In the genomic region with DNA sequence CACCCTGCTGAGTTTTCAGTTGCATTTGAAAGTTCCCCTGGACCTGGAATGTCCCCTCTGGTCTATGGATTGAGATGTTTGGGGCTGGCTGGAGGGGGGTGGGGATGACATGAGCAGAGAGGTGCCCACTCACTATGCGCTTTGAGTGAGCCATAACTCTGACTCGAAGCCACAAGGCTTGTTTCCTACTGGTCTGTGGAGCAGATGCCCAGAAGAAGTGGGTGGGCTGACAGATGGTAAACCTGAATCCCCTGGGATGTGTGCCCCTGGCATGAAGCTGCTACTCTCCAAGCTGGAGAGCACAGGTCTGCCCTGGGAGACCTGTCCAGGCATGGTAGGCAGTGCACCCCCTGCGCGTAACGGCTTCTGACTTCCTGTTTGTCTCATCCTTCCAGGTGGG, we compare ENCODE assay signal across 28 mouse cellular contexts.
DNase-seq lines count a peak whose midpoint lies in the region; TF ChIP-seq lines count a peak whose summit lies in the region.
"Had no signal": no experiment of that assay in that cellular context is flagged by ENCODE, and none has a peak within 500 bp of the region (broad histone marks: within the 10 kb centered on the region; RNA-seq: fewer than 3 reads in every experiment).

No protein-coding gene starts in this region.

- WGBS in lung, adult 2 months, result 92% methylated on average over 5 of the region's 5 CpGs

- H3K4me1 ChIP-seq in lung, adult 2 months (ENCODE audit: control insufficient read depth, insufficient read depth, low read length), result no peaks in the 10 kb centered on the region
- H3K4me1 ChIP-seq: embryonic facial prominence, embryonic 15.5 days; limb, embryonic 15.5 days; liver, embryonic 13.5 days had no signal

- no peak for TF ChIP-seq CTCF in lung, adult 2 months (IDR thresholded peaks at IDR 0.05; ENCODE audit: insufficient read depth, low read length)

- no peak overlapping the region for H3K4me3 ChIP-seq in lung, adult 2 months (replicated peaks; ENCODE audit: extremely low read depth, low read depth, low read length)
- H3K4me3 ChIP-seq: embryonic facial prominence, embryonic 10.5 days; embryonic facial prominence, embryonic 15.5 days; forebrain, embryonic 12.5 days; limb, embryonic 10.5 days; limb, embryonic 15.5 days; liver, embryonic 13.5 days; midbrain, embryonic 12.5 days; myocyte; neural tube, embryonic 12.5 days had no signal

- TF ChIP-seq POLR2A in lung, adult 2 months (IDR thresholded peaks at IDR 0.05; ENCODE audit: borderline replicate concordance, extremely low read depth, low read depth, low read length), result no peak

- DNase-seq in frontal cortex, adult 2 months (ENCODE audit: extremely low spot score in 1 of 2, low spot score in 1 of 2), result peak; percentile 25 to 68
- DNase-seq in frontal cortex, postnatal 25 days (ENCODE audit: low spot score in 2 of 2), result no peak
- peak; percentile 38 for DNase-seq in layer of hippocampus, adult 9-11 months
- no peak for DNase-seq in layer of hippocampus, postnatal 25 days (ENCODE audit: extremely low spot score in 1 of 2, low spot score in 1 of 2)
- peak; percentile 53 to 64 for DNase-seq in right cerebral cortex, adult 2 months (ENCODE audit: low spot score in 2 of 2)
- no peak for DNase-seq in right cerebral cortex, postnatal 10 days (ENCODE audit: low spot score in 2 of 2)
- no peak for DNase-seq in lung, postnatal 4 days
- no peak for DNase-seq in lung, adult 2 months
- DNase-seq: adrenal gland, postnatal 10 days; cerebellum, adult 11-12 months; forebrain, postnatal 0 days; gastrocnemius, postnatal 14 days; heart, postnatal 14 days; kidney, adult 8-10 months; kidney, postnatal 4 days; liver, embryonic 13.5 days; lung, adult 18-20 months; lung, postnatal 10 days; thymus, adult 18-20 months; thymus, postnatal 25 days had no signal

Comparison
In these comparisons a context has a peak if more than half of its experiments do, and no peak if none do; other contexts are left out.
1. DNase-seq: peak in frontal cortex, adult 2 months (2 of 2), layer of hippocampus, adult 9-11 months (single experiment) and right cerebral cortex, adult 2 months (2 of 2); none in frontal cortex, postnatal 25 days (0 of 2), layer of hippocampus, postnatal 25 days (0 of 2), right cerebral cortex, postnatal 10 days (0 of 2), lung, postnatal 4 days (0 of 2) and lung, adult 2 months (single experiment).